Mouse (Mus musculus): Measurements from ENCODE around the gene Napepld.

GRCm38 (mm10) chr5:21739881-21740280, 38.7 kb upstream of the Napepld start:
- TF ChIP-seq ZNF384 (IDR thresholded peaks at IDR 0.05; ENCODE audit: low read depth, low read length) (no peak), CHD2 (IDR thresholded peaks at IDR 0.05; ENCODE audit: low read depth, low read length) (no peak), ZC3H11A (IDR thresholded peaks at IDR 0.05; ENCODE audit: borderline replicate concordance, low read depth, low read length) (no peak)

All from ES-E14 (cell line).